Mouse (Mus musculus) heart, adult 18-20 months (tissue): Measurements from ENCODE around the gene Zfp354c. TPM values are rescaled to one million over a fixed set of nuclear protein-coding genes. Genes with fewer than 3 reads are reported as not detected.

Experiments used
- total RNA-seq, 2 experiments: library from RNA; stranded (reverse); gene quantifications; 2 replicates each; pipeline ENCODE4 v1.2.3; 2021

Zfp354c gene
- total RNA-seq, 2 experiments from 2014 or later, result 2.1 to 3.6 TPM

Other genes starting within 250 kb of the Zfp354c start
- gene Adamts2, start 225.6 kb downstream of the Zfp354c start, total RNA-seq, result 1 to 10 TPM; 7.3 to 8.2 TPM
- gene Zfp879, start 13.8 kb upstream of the Zfp354c start, total RNA-seq, result 1 to 10 TPM; 1.4 to 1.6 TPM
- under 1 TPM in 1 of 2 experiments, not detected in 1; 0.28 TPM for gene Grm6, start 23.0 kb upstream of the Zfp354c start, total RNA-seq
- under 1 TPM; 0.69 to 0.89 TPM for gene Zfp454, start 59.9 kb upstream of the Zfp354c start, total RNA-seq
- gene Zfp2, start 88.4 kb upstream of the Zfp354c start, total RNA-seq, result 1 to 10 TPM; 3.0 to 3.1 TPM
- gene Zfp354b, start 103.9 kb upstream of the Zfp354c start, total RNA-seq, result 1 to 10 TPM; 1.5 to 1.8 TPM
- not detected for gene 4933414I15Rik, start 116.0 kb upstream of the Zfp354c start, total RNA-seq
- gene Prop1, start 126.0 kb upstream of the Zfp354c start, total RNA-seq, result not detected
- gene Olfr1378, start 138.8 kb upstream of the Zfp354c start, total RNA-seq, result not detected
- not detected for gene Olfr1377, start 154.2 kb upstream of the Zfp354c start, total RNA-seq
- not detected for gene Olfr51, start 175.9 kb upstream of the Zfp354c start, total RNA-seq
- gene Olfr54, start 186.5 kb upstream of the Zfp354c start, total RNA-seq, result not detected
- gene Olfr1375, start 220.4 kb upstream of the Zfp354c start, total RNA-seq, result not detected
- 1 to 10 TPM; 2.1 to 2.3 TPM for gene Zfp354a, start 231.5 kb upstream of the Zfp354c start, total RNA-seq